Mouse (Mus musculus): ENCODE data around the gene Gm7879.

Gene Gm7879

GRCm38 (mm10) chr5:43948111-43948743, 35.3 kb downstream of the Gm7879 start:
- DNase-seq (ENCODE audit: low read depth in 1 of 2, low spot score in 2 of 2), result peak in 1 of 2 experiments; percentile 13

GRCm38 (mm10) chr5:43948748-43949275, 35.9 kb downstream of the Gm7879 start:
- DNase-seq (ENCODE audit: low read depth in 1 of 2, low spot score in 2 of 2), result no peak

GRCm38 (mm10) chr5:43953241-43953640, 40.3 kb downstream of the Gm7879 start:
- no peak for DNase-seq (ENCODE audit: low read depth in 1 of 2, low spot score in 2 of 2)

- no peak for DNase-seq (ENCODE audit: low read depth in 1 of 2, low spot score in 2 of 2)
These were observed 47.0 kb downstream of the Gm7879 start for GRCm38 (mm10) chr5:43959884-43960440.

- no peak for DNase-seq (ENCODE audit: low read depth in 1 of 2, low spot score in 2 of 2)
These were observed 48.1 kb downstream of the Gm7879 start for GRCm38 (mm10) chr5:43961056-43961455.

Measured in monocyte, adult 2 months (primary cell).